ENCODE assay signal across 8 mouse cellular contexts in genomic region chr5:130080051-130080681, GRCm38 (mm10). TPM values are rescaled to one million over a fixed set of nuclear protein-coding genes. Genes with fewer than 3 reads are reported as not detected.
DNase-seq lines count a peak whose midpoint lies in the region; ATAC-seq and TF ChIP-seq lines count a peak whose summit lies in the region.

No protein-coding gene starts in this region.

- H3K9me3 ChIP-seq in heart, embryonic 11.5 days (replicated peaks; ENCODE audit: control insufficient read depth, low read length): 0 out of 2 replicates have a peak, but pooled peaks cover 3% of the 10 kb centered on the region
- H3K9me3 ChIP-seq in embryonic facial prominence, embryonic 14.5 days (ENCODE audit: control insufficient read depth, low read length): peaks cover 4% of the 10 kb centered on the region
- no peaks in the 10 kb centered on the region for H3K9me3 ChIP-seq in limb, embryonic 14.5 days (ENCODE audit: control insufficient read depth, low read length)

- peak overlapping the region; percentile 87 for H3K9ac ChIP-seq in heart, embryonic 11.5 days (ENCODE audit: low read depth, low read length)
- H3K9ac ChIP-seq in embryonic facial prominence, embryonic 14.5 days (ENCODE audit: low read depth, low read length): peak overlapping the region; percentile 87
- H3K9ac ChIP-seq in limb, embryonic 14.5 days (ENCODE audit: low read depth, low read length, severe bottlenecking): peak overlapping the region; percentile 88

- H3K4me2 ChIP-seq in heart, embryonic 11.5 days: peak overlapping the region; percentile 89
- peak overlapping the region; percentile 83 for H3K4me2 ChIP-seq in embryonic facial prominence, embryonic 14.5 days (ENCODE audit: low read depth, low read length)
- peak overlapping the region; percentile 76 for H3K4me2 ChIP-seq in limb, embryonic 14.5 days (replicated peaks; ENCODE audit: low read depth, low read length, severe bottlenecking)

- 71% methylated on average over 16 of the region's 16 CpGs for WGBS in heart, embryonic 11.5 days (ENCODE audit: insufficient replicate concordance)
- WGBS in embryonic facial prominence, embryonic 14.5 days: 71% methylated on average over 16 of the region's 16 CpGs
- 71% methylated on average over 16 of the region's 16 CpGs for WGBS in limb, embryonic 14.5 days
- 83% methylated on average over 16 of the region's 16 CpGs for WGBS in small intestine, adult 2 months

- no peak for TF ChIP-seq POLR2A in limb, embryonic 14.5 days (IDR thresholded peaks at IDR 0.05; ENCODE audit: borderline replicate concordance, extremely low read depth, insufficient read depth, insufficient read length)
- TF ChIP-seq POLR2A in small intestine, adult 2 months (IDR thresholded peaks at IDR 0.05; ENCODE audit: low read depth, low read length): no peak

- H3K4me3 ChIP-seq in heart, embryonic 11.5 days (ENCODE audit: low read depth, low read length): peak overlapping the region; percentile 69
- H3K4me3 ChIP-seq in embryonic facial prominence, embryonic 14.5 days (ENCODE audit: low read depth, low read length): peak overlapping the region; percentile 78
- peak overlapping the region; percentile 84 for H3K4me3 ChIP-seq in limb, embryonic 14.5 days (replicated peaks; ENCODE audit: low read length)
- peak overlapping the region; percentile 79 for H3K4me3 ChIP-seq in small intestine, adult 2 months (ENCODE audit: low read depth, low read length)

- no peak for TF ChIP-seq CTCF in small intestine, adult 2 months (IDR thresholded peaks at IDR 0.05; ENCODE audit: extremely low read depth, insufficient read length, insufficient replicate concordance, low read depth, low read length)

- no peak for ATAC-seq in heart, embryonic 11.5 days (replicated peaks; ENCODE audit: insufficient number of reproducible peaks, low FRiP score, low TSS enrichment)
- no peak for ATAC-seq in embryonic facial prominence, embryonic 14.5 days (ENCODE audit: low read depth)
- no peak for ATAC-seq in limb, embryonic 14.5 days (ENCODE audit: low FRiP score, low read depth)

- DNase-seq in heart, postnatal 4 days: no peak
- peak; percentile 22 to 26 for DNase-seq in B cell, adult 2 months
- DNase-seq in embryonic facial prominence, embryonic 14.5 days (ENCODE audit: low spot score): no peak
- DNase-seq in limb, embryonic 14.5 days (ENCODE audit: low spot score): no peak
- DNase-seq in urinary bladder, postnatal 36 days (ENCODE audit: low spot score in 2 of 2): no peak
- no peak for DNase-seq in frontal cortex, postnatal 10 days (ENCODE audit: low spot score in 2 of 2)

- H3K36me3 ChIP-seq in heart, embryonic 11.5 days (ENCODE audit: control insufficient read depth, insufficient read depth, low read length): no peaks in the 10 kb centered on the region
- peaks cover 5% of the 10 kb centered on the region; the same call in 1 of the 2 replicates for H3K36me3 ChIP-seq in embryonic facial prominence, embryonic 14.5 days (ENCODE audit: control insufficient read depth, insufficient read depth, low read length)
- H3K36me3 ChIP-seq in limb, embryonic 14.5 days (ENCODE audit: control insufficient read depth, insufficient read depth, low read length): peaks cover 4% of the 10 kb centered on the region; the same call in 1 of the 2 replicates
- H3K36me3 ChIP-seq in small intestine, adult 2 months (ENCODE audit: control insufficient read depth, insufficient read depth, low read length): no peaks in the 10 kb centered on the region

- no peak overlapping the region for H3K27ac ChIP-seq in heart, embryonic 11.5 days (ENCODE audit: low read depth, low read length)
- H3K27ac ChIP-seq in embryonic facial prominence, embryonic 14.5 days (replicated peaks; ENCODE audit: low read depth, low read length): no peak overlapping the region
- H3K27ac ChIP-seq in limb, embryonic 14.5 days (replicated peaks; ENCODE audit: low read depth, low read length): no peak overlapping the region
- H3K27ac ChIP-seq in small intestine, adult 2 months (ENCODE audit: insufficient read depth, low read depth, low read length): no peak overlapping the region

- H3K27me3 ChIP-seq in heart, embryonic 11.5 days (ENCODE audit: control insufficient read depth, insufficient read depth, low read length): peaks cover 21% of the 10 kb centered on the region
- no peaks in the 10 kb centered on the region for H3K27me3 ChIP-seq in embryonic facial prominence, embryonic 14.5 days (replicated peaks; ENCODE audit: control insufficient read depth, insufficient read depth, low read length)
- no peaks in the 10 kb centered on the region for H3K27me3 ChIP-seq in limb, embryonic 14.5 days (ENCODE audit: control insufficient read depth, insufficient read depth, low read length)
- peaks cover 9% of the 10 kb centered on the region for H3K27me3 ChIP-seq in small intestine, adult 2 months (ENCODE audit: control insufficient read depth, insufficient read depth, low read length)

- 0 out of 2 replicates have a peak, but pooled peaks cover 3% of the 10 kb centered on the region for H3K4me1 ChIP-seq in heart, embryonic 11.5 days (ENCODE audit: control insufficient read depth, insufficient read depth, low read length)
- H3K4me1 ChIP-seq in embryonic facial prominence, embryonic 14.5 days (ENCODE audit: control insufficient read depth, insufficient read depth, low read length): peaks cover 9% of the 10 kb centered on the region; the same call in 1 of the 2 replicates
- peaks cover 2% of the 10 kb centered on the region; the same call in 1 of the 2 replicates for H3K4me1 ChIP-seq in limb, embryonic 14.5 days (ENCODE audit: control insufficient read depth, insufficient read depth, low read length)
- H3K4me1 ChIP-seq in small intestine, adult 2 months (ENCODE audit: control insufficient read depth, insufficient read depth, insufficient read length, low read length): peaks cover 5% of the 10 kb centered on the region; the same call in 1 of the 2 replicates

RNA-seq across cellular contexts. Expression of gene Tpst1, which starts 7.0 kb away (rescaled TPM):
- 28.1 and 28.8 TPM in 2 replicates for polyA plus RNA-seq in heart, embryonic 11.5 days (2014; fragmentation: Nextera tagmentation; extraction: Ambion mirVana)
- 10 to 100 TPM; 15.7 to 16.9 TPM for total RNA-seq in heart, postnatal 4 days (2021)
- polyA plus RNA-seq in embryonic facial prominence, embryonic 14.5 days (2014; fragmentation: Nextera tagmentation; extraction: Ambion mirVana): 94.0 and 102 TPM in 2 replicates
- polyA plus RNA-seq in limb, embryonic 14.5 days (2012; rRNA removed): 59.3 and 68.2 TPM in 2 replicates
- polyA plus RNA-seq in limb, embryonic 14.5 days (2014; fragmentation: Nextera tagmentation; extraction: Ambion mirVana): 114 and 117 TPM in 2 replicates
- polyA plus RNA-seq in small intestine, adult 2 months (2012; rRNA removed): 4.4 and 4.8 TPM in 2 replicates

RNA-seq across cellular contexts. Expression of gene Crcp, which starts 51.1 kb away (rescaled TPM):
- 21.0 and 22.1 TPM in 2 replicates for polyA plus RNA-seq in heart, embryonic 11.5 days (2014; fragmentation: Nextera tagmentation; extraction: Ambion mirVana)
- total RNA-seq in heart, postnatal 4 days (2021): 10 to 100 TPM; 14.8 to 15.7 TPM
- polyA plus RNA-seq in embryonic facial prominence, embryonic 14.5 days (2014; fragmentation: Nextera tagmentation; extraction: Ambion mirVana): 24.9 and 25.6 TPM in 2 replicates
- polyA plus RNA-seq in limb, embryonic 14.5 days (2012; rRNA removed): 16.6 and 24.2 TPM in 2 replicates
- 25.3 and 25.4 TPM in 2 replicates for polyA plus RNA-seq in limb, embryonic 14.5 days (2014; fragmentation: Nextera tagmentation; extraction: Ambion mirVana)
- polyA plus RNA-seq in small intestine, adult 2 months (2012; rRNA removed): 6.6 and 9.7 TPM in 2 replicates

RNA-seq across cellular contexts. Expression of gene Asl, which starts 51.1 kb away (rescaled TPM):
- polyA plus RNA-seq in heart, embryonic 11.5 days (2014; fragmentation: Nextera tagmentation; extraction: Ambion mirVana): 18.2 and 18.6 TPM in 2 replicates
- total RNA-seq in heart, postnatal 4 days (2021): 10 to 100 TPM; 15.1 to 17.6 TPM
- 32.1 and 35.7 TPM in 2 replicates for polyA plus RNA-seq in embryonic facial prominence, embryonic 14.5 days (2014; fragmentation: Nextera tagmentation; extraction: Ambion mirVana)
- 21.5 and 24.5 TPM in 2 replicates for polyA plus RNA-seq in limb, embryonic 14.5 days (2012; rRNA removed)
- polyA plus RNA-seq in limb, embryonic 14.5 days (2014; fragmentation: Nextera tagmentation; extraction: Ambion mirVana): 34.5 and 36.5 TPM in 2 replicates
- polyA plus RNA-seq in small intestine, adult 2 months (2012; rRNA removed): 35.9 and 54.6 TPM in 2 replicates

Comparison
In these comparisons a context has a peak if more than half of its experiments do, and no peak if none do; other contexts are left out.
1. DNase-seq: peak in B cell, adult 2 months (2 of 2); none in heart, postnatal 4 days (single experiment), embryonic facial prominence, embryonic 14.5 days (single experiment), limb, embryonic 14.5 days (single experiment), urinary bladder, postnatal 36 days (0 of 2) and frontal cortex, postnatal 10 days (0 of 2).
2. Peak in every context shown above with its lines, with median percentiles within 50 percentile points of each other: H3K4me2 ChIP-seq, H3K4me3 ChIP-seq and H3K9ac ChIP-seq.